Mouse (Mus musculus): ENCODE measurements around the gene Sft2d2. TPM values are rescaled to one million over a fixed set of nuclear protein-coding genes. Genes with fewer than 3 reads are reported as not detected.
A peak's percentile ranks its signal among the peaks of the same experiment; 100 is the strongest.

The Sft2d2 gene
- total RNA-seq, 2 experiments from 2014 or later = 7.8 to 9.0 TPM

DNA sequence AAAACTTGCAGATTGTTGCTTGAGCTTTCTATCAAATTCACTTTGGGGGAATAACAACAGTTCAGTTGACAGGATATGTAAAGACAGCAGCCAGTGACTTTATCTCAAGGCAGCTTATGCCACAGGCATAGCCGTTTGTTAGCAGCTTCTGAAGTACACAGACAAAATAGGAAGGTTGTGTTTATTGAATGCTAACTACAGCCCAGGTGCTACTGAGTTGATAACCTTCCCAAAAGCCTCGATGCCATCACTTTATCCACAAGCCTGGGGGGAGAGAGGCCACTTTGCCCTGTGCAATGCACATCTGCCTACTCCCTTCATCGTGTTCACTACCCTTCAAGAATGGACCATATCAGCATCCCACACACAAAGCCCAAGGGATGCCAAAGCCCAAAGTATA, 54.0 kb downstream of the Sft2d2 start:
- DNase-seq (ENCODE audit: low spot score in 2 of 2) = no peak

DNA sequence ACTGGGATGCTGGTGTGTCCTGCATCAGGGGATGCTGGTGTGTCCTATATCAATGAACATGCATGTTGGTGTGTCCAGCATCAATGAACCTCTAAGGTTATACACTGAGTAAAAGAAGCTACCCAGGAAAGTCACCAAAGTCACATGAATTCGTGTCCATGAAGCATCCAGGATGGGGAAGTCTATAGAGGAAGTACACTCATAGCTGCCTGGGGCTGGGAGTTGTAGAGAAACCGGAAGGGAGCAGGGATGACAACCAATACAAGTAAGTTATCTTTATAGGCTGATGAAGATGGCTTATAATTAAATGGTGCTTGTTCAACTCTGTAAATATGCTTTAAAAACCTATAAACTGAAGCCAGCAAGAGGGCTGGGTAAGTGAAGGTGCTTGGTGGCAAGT, 60.4 kb downstream of the Sft2d2 start:
- DNase-seq (ENCODE audit: low spot score in 2 of 2) = no peak

DNA sequence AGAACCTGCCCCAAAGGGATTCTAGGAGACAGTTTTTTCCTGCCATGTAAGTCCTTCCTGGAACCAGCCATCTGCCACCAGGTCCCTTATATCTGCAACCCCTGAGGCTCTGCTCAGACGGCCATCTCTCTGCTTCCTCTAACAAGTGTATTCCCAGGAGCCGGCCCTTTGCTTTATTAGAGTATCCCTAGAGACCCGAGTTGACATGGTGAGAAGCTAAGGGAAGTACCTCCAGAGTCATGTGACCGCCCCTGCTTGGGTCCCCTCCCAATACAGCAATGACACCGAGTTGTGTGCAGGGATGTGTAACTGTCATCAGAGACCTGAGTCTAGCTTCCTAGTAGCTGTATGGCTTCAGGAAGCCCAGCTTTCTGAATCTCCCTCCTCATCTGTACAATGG, 61.0 kb downstream of the Sft2d2 start:
- DNase-seq (ENCODE audit: low spot score in 2 of 2) = no peak

DNA sequence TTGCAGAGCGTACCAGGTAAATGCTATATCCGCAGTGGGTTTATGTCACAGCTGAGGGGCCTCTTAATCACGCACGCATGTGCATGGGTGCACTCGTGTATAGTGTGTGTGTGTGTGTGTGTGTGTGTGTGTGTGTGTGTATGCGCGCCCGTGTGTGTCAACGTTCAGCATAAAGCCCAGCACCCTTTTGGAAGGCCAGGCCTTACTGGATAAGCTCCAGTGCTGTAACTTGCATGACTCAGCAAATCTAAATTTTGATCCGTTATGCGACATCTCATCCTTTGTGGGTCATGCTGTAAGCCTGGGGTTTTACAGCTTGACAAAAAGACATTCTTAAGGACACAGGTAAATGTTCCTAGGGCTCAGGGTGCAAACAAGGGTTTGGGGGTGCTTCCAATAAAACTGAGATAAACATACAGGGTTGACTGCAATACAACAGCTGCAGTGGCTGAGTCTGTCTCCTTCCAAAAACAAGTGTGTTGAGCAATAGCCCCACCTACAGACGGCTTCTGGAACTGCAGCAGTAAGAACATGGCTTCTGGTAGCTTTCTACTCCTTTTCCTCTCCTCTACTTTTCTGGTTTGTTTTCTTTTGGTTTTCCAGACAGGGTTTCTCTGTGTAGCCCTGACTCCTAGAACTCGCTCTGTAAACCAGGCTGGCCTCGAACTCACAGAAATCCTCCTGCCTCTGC, 61.9 kb downstream of the Sft2d2 start:
- peak; percentile 88 to 89 for DNase-seq (ENCODE audit: low spot score in 2 of 2)

DNA sequence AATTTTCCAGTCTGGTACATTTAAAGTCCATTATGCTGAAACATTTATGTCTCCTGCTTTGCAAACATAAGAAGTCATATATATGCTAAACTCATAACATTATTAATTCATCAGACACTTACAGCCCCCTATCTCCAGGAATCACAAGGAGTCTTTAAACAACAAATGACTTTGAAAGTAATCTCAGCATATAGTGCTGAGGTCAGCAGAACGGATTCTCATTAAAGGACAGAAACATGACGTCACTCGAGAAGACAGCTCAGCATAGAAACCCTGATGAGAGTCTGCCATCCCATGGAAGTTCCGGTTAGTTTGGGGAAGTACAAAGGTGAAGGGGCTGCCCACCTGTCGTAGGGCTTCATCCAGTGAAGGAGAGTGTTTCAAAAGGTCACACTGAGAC, 64.7 kb downstream of the Sft2d2 start:
- no peak for DNase-seq (ENCODE audit: low spot score in 2 of 2)

Other genes starting within 250 kb of the Sft2d2 start
- not detected for gene Tbx19, start 33.7 kb downstream of the Sft2d2 start, total RNA-seq (2021)
- gene Tiprl, start 42.6 kb upstream of the Sft2d2 start, total RNA-seq (2021) = 10 to 100 TPM; 74.4 to 78.0 TPM
- 10 to 100 TPM; 49.1 to 50.3 TPM for gene Gpr161, start 101.4 kb upstream of the Sft2d2 start, total RNA-seq (2021)

Measured in layer of hippocampus, postnatal 10 days (tissue).